Mouse (Mus musculus): Measurements from ENCODE around the gene Tpk1. TPM values are rescaled to one million over a fixed set of nuclear protein-coding genes. Genes with fewer than 3 reads are reported as not detected.

The Tpk1 gene
- polyA plus RNA-seq, 1 experiment from 2014 or later, result 5.3 TPM

GRCm38 (mm10) chr6:43408949-43409348, 257.1 kb downstream of the Tpk1 start:
- WGBS, result 92% methylated on average over 1 of the region's 1 CpGs
- ATAC-seq (ENCODE audit: insufficient read depth, low FRiP score, low TSS enrichment), result no peak
- no peaks in the 10 kb centered on the region for H3K4me1 ChIP-seq (ENCODE audit: control insufficient read depth, insufficient read depth, low read length)
- H3K36me3 ChIP-seq (ENCODE audit: control insufficient read depth, insufficient read depth, low read length), result no peaks in the 10 kb centered on the region
- no peak for DNase-seq (ENCODE audit: low spot score)
- no peak overlapping the region for H3K9ac ChIP-seq (ENCODE audit: low read length)
- no peak overlapping the region for H3K27ac ChIP-seq (ENCODE audit: low read depth, low read length)
- no peak overlapping the region for H3K4me3 ChIP-seq (ENCODE audit: low read depth, low read length)
- H3K4me2 ChIP-seq (ENCODE audit: low read depth), result no peak overlapping the region
- no peaks in the 10 kb centered on the region for H3K9me3 ChIP-seq (ENCODE audit: control insufficient read depth, low read length)
- no peaks in the 10 kb centered on the region for H3K27me3 ChIP-seq (ENCODE audit: control insufficient read depth, insufficient read depth, low read length)

- WGBS, result 87% methylated on average over 3 of the region's 3 CpGs
- Histone ChIP-seq H3K4me1 (ENCODE audit: control insufficient read depth, insufficient read depth, low read length) (no peaks in the 10 kb centered on the region), H3K27ac (ENCODE audit: low read depth, low read length) (no peak overlapping the region), H3K4me2 (ENCODE audit: low read depth) (no peak overlapping the region), H3K9me3 (ENCODE audit: control insufficient read depth, low read length) (no peaks in the 10 kb centered on the region), H3K36me3 (ENCODE audit: control insufficient read depth, insufficient read depth, low read length) (no peaks in the 10 kb centered on the region), H3K4me3 (ENCODE audit: low read depth, low read length) (no peak overlapping the region), H3K9ac (ENCODE audit: low read length) (no peak overlapping the region), H3K27me3 (ENCODE audit: control insufficient read depth, insufficient read depth, low read length) (no peaks in the 10 kb centered on the region)
- DNase-seq (ENCODE audit: low spot score) (no peak), ATAC-seq (ENCODE audit: insufficient read depth, low FRiP score, low TSS enrichment) (no peak)
Measured at GRCm38 (mm10) chr6:43403076-43403475, 263.0 kb downstream of the Tpk1 start.

- Histone ChIP-seq H3K4me3 (ENCODE audit: low read depth, low read length) (no peak overlapping the region), H3K9me3 (ENCODE audit: control insufficient read depth, low read length) (no peaks in the 10 kb centered on the region), H3K27ac (ENCODE audit: low read depth, low read length) (no peak overlapping the region), H3K27me3 (ENCODE audit: control insufficient read depth, insufficient read depth, low read length) (no peaks in the 10 kb centered on the region), H3K4me1 (ENCODE audit: control insufficient read depth, insufficient read depth, low read length) (no peaks in the 10 kb centered on the region), H3K9ac (ENCODE audit: low read length) (no peak overlapping the region), H3K36me3 (ENCODE audit: control insufficient read depth, insufficient read depth, low read length) (no peaks in the 10 kb centered on the region), H3K4me2 (ENCODE audit: low read depth) (no peak overlapping the region)
- ATAC-seq (ENCODE audit: insufficient read depth, low FRiP score, low TSS enrichment), result no peak
- 80% methylated on average over 6 of the region's 6 CpGs for WGBS
- no peak for DNase-seq (ENCODE audit: low spot score)
Measured at GRCm38 (mm10) chr6:43402219-43402997, 263.7 kb downstream of the Tpk1 start.

- DNase-seq (ENCODE audit: low spot score), result no peak
- Histone ChIP-seq H3K9ac (ENCODE audit: low read length) (no peak overlapping the region), H3K4me1 (ENCODE audit: control insufficient read depth, insufficient read depth, low read length) (no peaks in the 10 kb centered on the region), H3K4me3 (ENCODE audit: low read depth, low read length) (no peak overlapping the region), H3K36me3 (ENCODE audit: control insufficient read depth, insufficient read depth, low read length) (no peaks in the 10 kb centered on the region), H3K9me3 (ENCODE audit: control insufficient read depth, low read length) (no peaks in the 10 kb centered on the region), H3K4me2 (ENCODE audit: low read depth) (no peak overlapping the region), H3K27me3 (ENCODE audit: control insufficient read depth, insufficient read depth, low read length) (no peaks in the 10 kb centered on the region), H3K27ac (ENCODE audit: low read depth, low read length) (no peak overlapping the region)
- 90% methylated on average over 1 of the region's 1 CpGs for WGBS
- ATAC-seq (ENCODE audit: insufficient read depth, low FRiP score, low TSS enrichment), result no peak
Measured at GRCm38 (mm10) chr6:43396426-43396825, 269.7 kb downstream of the Tpk1 start.

GRCm38 (mm10) chr6:43395538-43395937, 270.5 kb downstream of the Tpk1 start:
- ATAC-seq (ENCODE audit: insufficient read depth, low FRiP score, low TSS enrichment) (no peak), DNase-seq (ENCODE audit: low spot score) (no peak)
- H3K36me3 ChIP-seq (ENCODE audit: control insufficient read depth, insufficient read depth, low read length), result no peaks in the 10 kb centered on the region
- no peaks in the 10 kb centered on the region for H3K9me3 ChIP-seq (ENCODE audit: control insufficient read depth, low read length)
- no peak overlapping the region for H3K9ac ChIP-seq (ENCODE audit: low read length)
- H3K4me2 ChIP-seq (ENCODE audit: low read depth), result no peak overlapping the region
- no peaks in the 10 kb centered on the region for H3K4me1 ChIP-seq (ENCODE audit: control insufficient read depth, insufficient read depth, low read length)
- H3K27me3 ChIP-seq (ENCODE audit: control insufficient read depth, insufficient read depth, low read length), result no peaks in the 10 kb centered on the region
- 85% methylated on average over 2 of the region's 2 CpGs for WGBS
- no peak overlapping the region for H3K4me3 ChIP-seq (ENCODE audit: low read depth, low read length)
- H3K27ac ChIP-seq (ENCODE audit: low read depth, low read length), result no peak overlapping the region

GRCm38 (mm10) chr6:43391358-43391757, 274.7 kb downstream of the Tpk1 start:
- no peaks in the 10 kb centered on the region for H3K27me3 ChIP-seq (ENCODE audit: control insufficient read depth, insufficient read depth, low read length)
- no peaks in the 10 kb centered on the region for H3K9me3 ChIP-seq (ENCODE audit: control insufficient read depth, low read length)
- no peak overlapping the region for H3K27ac ChIP-seq (ENCODE audit: low read depth, low read length)
- no peak overlapping the region for H3K9ac ChIP-seq (ENCODE audit: low read length)
- DNase-seq (ENCODE audit: low spot score) (no peak), ATAC-seq (ENCODE audit: insufficient read depth, low FRiP score, low TSS enrichment) (no peak)
- no peaks in the 10 kb centered on the region for H3K36me3 ChIP-seq (ENCODE audit: control insufficient read depth, insufficient read depth, low read length)
- no peaks in the 10 kb centered on the region for H3K4me1 ChIP-seq (ENCODE audit: control insufficient read depth, insufficient read depth, low read length)
- no peak overlapping the region for H3K4me3 ChIP-seq (ENCODE audit: low read depth, low read length)
- 82% methylated on average over 1 of the region's 1 CpGs for WGBS
- no peak overlapping the region for H3K4me2 ChIP-seq (ENCODE audit: low read depth)

- Histone ChIP-seq H3K4me1 (ENCODE audit: control insufficient read depth, insufficient read depth, low read length) (no peaks in the 10 kb centered on the region), H3K36me3 (ENCODE audit: control insufficient read depth, insufficient read depth, low read length) (no peaks in the 10 kb centered on the region), H3K4me2 (ENCODE audit: low read depth) (no peak overlapping the region), H3K4me3 (ENCODE audit: low read depth, low read length) (no peak overlapping the region), H3K27me3 (ENCODE audit: control insufficient read depth, insufficient read depth, low read length) (no peaks in the 10 kb centered on the region), H3K27ac (ENCODE audit: low read depth, low read length) (no peak overlapping the region), H3K9ac (ENCODE audit: low read length) (no peak overlapping the region), H3K9me3 (ENCODE audit: control insufficient read depth, low read length) (no peaks in the 10 kb centered on the region)
- WGBS, result 25% methylated on average over 1 of the region's 1 CpGs
- peak; percentile 70; the same call in 1 of the 2 replicates for ATAC-seq (ENCODE audit: insufficient read depth, low FRiP score, low TSS enrichment)
- peak; percentile 18 for DNase-seq (ENCODE audit: low spot score)
Measured at GRCm38 (mm10) chr6:43387273-43387672, 278.8 kb downstream of the Tpk1 start.

GRCm38 (mm10) chr6:43384841-43385240, 281.2 kb downstream of the Tpk1 start:
- Histone ChIP-seq H3K9ac (ENCODE audit: low read length) (no peak overlapping the region), H3K27me3 (ENCODE audit: control insufficient read depth, insufficient read depth, low read length) (no peaks in the 10 kb centered on the region), H3K27ac (ENCODE audit: low read depth, low read length) (no peak overlapping the region), H3K4me1 (ENCODE audit: control insufficient read depth, insufficient read depth, low read length) (no peaks in the 10 kb centered on the region), H3K36me3 (ENCODE audit: control insufficient read depth, insufficient read depth, low read length) (no peaks in the 10 kb centered on the region), H3K4me2 (ENCODE audit: low read depth) (no peak overlapping the region), H3K4me3 (ENCODE audit: low read depth, low read length) (no peak overlapping the region), H3K9me3 (ENCODE audit: control insufficient read depth, low read length) (no peaks in the 10 kb centered on the region)
- ATAC-seq (ENCODE audit: insufficient read depth, low FRiP score, low TSS enrichment) (no peak), DNase-seq (ENCODE audit: low spot score) (no peak)
- WGBS, result 64% methylated on average over 3 of the region's 3 CpGs

GRCm38 (mm10) chr6:43384304-43384703, 281.8 kb downstream of the Tpk1 start:
- no peak overlapping the region for H3K4me3 ChIP-seq (ENCODE audit: low read depth, low read length)
- H3K4me1 ChIP-seq (ENCODE audit: control insufficient read depth, insufficient read depth, low read length), result no peaks in the 10 kb centered on the region
- H3K9ac ChIP-seq (ENCODE audit: low read length), result no peak overlapping the region
- no peak overlapping the region for H3K27ac ChIP-seq (ENCODE audit: low read depth, low read length)
- H3K4me2 ChIP-seq (ENCODE audit: low read depth), result no peak overlapping the region
- H3K27me3 ChIP-seq (ENCODE audit: control insufficient read depth, insufficient read depth, low read length), result no peaks in the 10 kb centered on the region
- no peak for ATAC-seq (ENCODE audit: insufficient read depth, low FRiP score, low TSS enrichment)
- WGBS, result 69% methylated on average over 3 of the region's 3 CpGs
- no peaks in the 10 kb centered on the region for H3K9me3 ChIP-seq (ENCODE audit: control insufficient read depth, low read length)
- H3K36me3 ChIP-seq (ENCODE audit: control insufficient read depth, insufficient read depth, low read length), result no peaks in the 10 kb centered on the region
- no peak for DNase-seq (ENCODE audit: low spot score)
